Mouse (Mus musculus) liver, embryonic 13.5 days (tissue): ENCODE measurements around the gene Dapp1. TPM values are rescaled to one million over a fixed set of nuclear protein-coding genes. Genes with fewer than 3 reads are reported as not detected.

Source experiments
- ATAC-seq: fragments of 200-750 bp; cut with Nextera tagmentation; 2 replicates; pipeline ENCODE4 v1.8.0; 2017; ENCODE audit warnings: low read depth, mild to moderate bottlenecking, moderate number of reproducible peaks, moderate library complexity
- DNase-seq: peaks from one replicate; pipeline ENCODE4 v3.0.0; 2022
- H3K27ac ChIP-seq: fragments of 300-500 bp; sonication (generic); 2 replicates; pipeline ENCODE4 v1.5.1; 2015; ENCODE audit warnings: moderate library complexity, mild to moderate bottlenecking, inconsistent platforms
- H3K27me3 ChIP-seq: fragments of 300-500 bp; sonication (generic); 2 replicates; pipeline ENCODE4 v1.6.1; 2015; ENCODE audit warnings: mild to moderate bottlenecking, inconsistent platforms
- H3K36me3 ChIP-seq: fragments of 300-500 bp; sonication (generic); 2 replicates; pipeline ENCODE4 v1.6.1; 2015; ENCODE audit warnings: mild to moderate bottlenecking, inconsistent platforms
- H3K4me1 ChIP-seq: fragments of 300-500 bp; sonication (generic); replicated peaks from 2 replicates; pipeline ENCODE4 v1.6.1; 2015; ENCODE audit warnings: inconsistent platforms
- H3K4me2 ChIP-seq: fragments of 300-500 bp; sonication (generic); 2 replicates; pipeline ENCODE4 v1.6.1; 2015; ENCODE audit warnings: inconsistent platforms, mild to moderate bottlenecking, moderate library complexity
- H3K4me3 ChIP-seq: fragments of 300-500 bp; sonication (generic); replicated peaks from 2 replicates; pipeline ENCODE4 v1.5.1; 2015; ENCODE audit warnings: mild to moderate bottlenecking, inconsistent platforms
- H3K9ac ChIP-seq: fragments of 300-500 bp; sonication (generic); 2 replicates; pipeline ENCODE4 v1.6.1; 2015; ENCODE audit warnings: mild to moderate bottlenecking, inconsistent platforms
- H3K9me3 ChIP-seq: fragments of 300-500 bp; sonication (generic); replicated peaks from 2 replicates; pipeline ENCODE4 v1.6.1; 2016; ENCODE audit warnings: inconsistent platforms
- WGBS: fragments of 180-500 bp; shearing (Covaris S2); methylation state at CpG from one replicate; pipeline ENCODE4 v1.1.7; 2015; ENCODE audit not compliant: insufficient replicate concordance; 5-methylcytosine and 5-hydroxymethylcytosine counted together
- polyA plus RNA-seq: library from polyadenylated mRNA; unstranded; fragments of >200 nt; fragmentation: Nextera tagmentation; extraction: Ambion mirVana; gene quantifications from 2 replicates; pipeline ENCODE4 v1.2.1, GENCODE M21; 2015

Dapp1 gene
- polyA plus RNA-seq, 1 experiment from 2014 or later: 14.0 TPM

GRCm38 (mm10) chr3:137887961-137888360 lies 93.4 kb downstream of the Dapp1 start:
- ATAC-seq: no peak
- DNase-seq: no peak
- no peak overlapping the region for H3K4me2 ChIP-seq
- no peaks in the 10 kb centered on the region for H3K9me3 ChIP-seq
- H3K9ac ChIP-seq: no peak overlapping the region
- no peak overlapping the region for H3K4me3 ChIP-seq
- H3K27ac ChIP-seq: no peak overlapping the region
- no peaks in the 10 kb centered on the region for H3K27me3 ChIP-seq
- H3K4me1 ChIP-seq: peaks cover 10% of the 10 kb centered on the region
- peaks cover 20% of the 10 kb centered on the region for H3K36me3 ChIP-seq
- 73% methylated on average over 7 of the region's 7 CpGs for WGBS

- WGBS: 82% methylated on average over 5 of the region's 5 CpGs
- no peak for DNase-seq
- Histone ChIP-seq H3K27ac (no peak overlapping the region), H3K4me2 (no peak overlapping the region), H3K9ac (no peak overlapping the region), H3K4me3 (no peak overlapping the region), H3K9me3 (no peaks in the 10 kb centered on the region), H3K4me1 (peaks cover 14% of the 10 kb centered on the region), H3K27me3 (no peaks in the 10 kb centered on the region), H3K36me3 (peaks cover 4% of the 10 kb centered on the region; the same call in 1 of the 2 replicates)
- ATAC-seq: no peak
Observed at GRCm38 (mm10) chr3:137881093-137881492, 100.3 kb downstream of the Dapp1 start.

Other genes with a start within 250 kb of the Dapp1 start
- gene H2afz, start 117.1 kb downstream of the Dapp1 start, polyA plus RNA-seq: 1,513 and 1,730 TPM in 2 replicates
- 5.7 and 6.0 TPM in 2 replicates for gene Dnajb14, start 113.9 kb downstream of the Dapp1 start, polyA plus RNA-seq
- gene Lamtor3, start 63.0 kb downstream of the Dapp1 start, polyA plus RNA-seq: 65.6 and 78.3 TPM in 2 replicates
- 0.02 and 0.06 TPM in 2 replicates for gene 1110002E22Rik, start 83.5 kb upstream of the Dapp1 start, polyA plus RNA-seq
- not detected in 2 replicates for gene Gm5105, start 85.8 kb upstream of the Dapp1 start, polyA plus RNA-seq
- 7.3 and 8.6 TPM in 2 replicates for gene Trmt10a, start 161.9 kb upstream of the Dapp1 start, polyA plus RNA-seq
- gene Mttp, start 163.4 kb upstream of the Dapp1 start, polyA plus RNA-seq: 27.4 and 36.9 TPM in 2 replicates
- not detected in 2 replicates for gene 4930579F01Rik, start 212.3 kb upstream of the Dapp1 start, polyA plus RNA-seq
- gene Adh7, start 236.2 kb upstream of the Dapp1 start, polyA plus RNA-seq: 0.25 and 0.30 TPM in 2 replicates